Comparison of ENCODE assay signal across 8 mouse cellular contexts in the genomic region with DNA sequence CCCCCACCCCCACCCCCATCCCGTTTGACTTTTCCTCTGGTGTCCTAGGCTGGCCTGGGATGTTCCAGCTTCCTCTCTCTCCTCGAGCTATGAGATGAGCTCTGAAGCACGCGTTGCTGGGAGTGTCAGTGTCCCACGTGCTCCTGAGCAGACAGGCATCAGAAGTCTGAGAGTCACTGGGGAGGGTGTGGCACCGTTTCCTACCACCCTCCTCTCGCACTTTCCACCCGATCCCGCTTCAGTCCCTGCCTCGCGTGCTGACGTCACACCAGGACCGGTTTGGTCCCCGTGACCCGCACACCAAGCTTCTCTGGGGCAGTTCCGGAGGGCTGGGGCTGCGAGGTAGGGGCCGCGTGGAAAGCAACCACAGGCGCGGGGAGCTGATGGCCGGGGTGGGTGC. TPM values are rescaled to one million over a fixed set of nuclear protein-coding genes. Genes with fewer than 3 reads are reported as not detected.
DNase-seq lines count a peak whose midpoint lies in the region; ATAC-seq lines count a peak whose summit lies in the region.

No protein-coding gene starts in this region.

- H3K36me3 ChIP-seq in kidney, embryonic 16.5 days (ENCODE audit: insufficient read depth, low read length), result no peaks in the 10 kb centered on the region
- no peaks in the 10 kb centered on the region for H3K36me3 ChIP-seq in heart, embryonic 16.5 days (ENCODE audit: control insufficient read depth, insufficient read depth)
- no peaks in the 10 kb centered on the region for H3K36me3 ChIP-seq in limb, embryonic 15.5 days
- no peaks in the 10 kb centered on the region for H3K36me3 ChIP-seq in midbrain, embryonic 15.5 days (replicated peaks)

- no peaks in the 10 kb centered on the region for H3K9me3 ChIP-seq in kidney, embryonic 16.5 days (ENCODE audit: low read length)
- H3K9me3 ChIP-seq in heart, embryonic 16.5 days (replicated peaks; ENCODE audit: control insufficient read depth, low read length), result no peaks in the 10 kb centered on the region
- no peaks in the 10 kb centered on the region for H3K9me3 ChIP-seq in limb, embryonic 15.5 days
- H3K9me3 ChIP-seq in midbrain, embryonic 15.5 days, result no peaks in the 10 kb centered on the region

- 0 out of 2 replicates have a peak, but pooled peaks have one; percentile 24 for ATAC-seq in kidney, embryonic 16.5 days (ENCODE audit: low FRiP score, low TSS enrichment)
- peak; percentile 33; the same call in 1 of the 2 replicates for ATAC-seq in heart, embryonic 16.5 days (replicated peaks; ENCODE audit: extremely low read depth, insufficient read depth, low FRiP score)
- ATAC-seq in limb, embryonic 15.5 days (ENCODE audit: insufficient number of reproducible peaks, low FRiP score, low TSS enrichment, low read depth), result no peak
- no peak for ATAC-seq in midbrain, embryonic 15.5 days (replicated peaks)

- WGBS in kidney, embryonic 16.5 days, result under 1% methylated on average over 22 of the region's 22 CpGs
- WGBS in heart, embryonic 16.5 days, result under 1% methylated on average over 22 of the region's 22 CpGs
- WGBS in limb, embryonic 15.5 days, result 2% methylated on average over 22 of the region's 22 CpGs
- under 1% methylated on average over 22 of the region's 22 CpGs for WGBS in midbrain, embryonic 15.5 days

- H3K9ac ChIP-seq in kidney, embryonic 16.5 days (replicated peaks; ENCODE audit: low read length), result peak overlapping the region; percentile 62
- peak overlapping the region; percentile 30 for H3K9ac ChIP-seq in heart, embryonic 16.5 days (ENCODE audit: low read length)
- H3K9ac ChIP-seq in limb, embryonic 15.5 days, result no peak overlapping the region
- H3K9ac ChIP-seq in midbrain, embryonic 15.5 days, result no peak overlapping the region

- H3K27ac ChIP-seq in kidney, embryonic 16.5 days (ENCODE audit: low read length), result no peak overlapping the region
- no peak overlapping the region for H3K27ac ChIP-seq in heart, embryonic 16.5 days (ENCODE audit: low read length)
- H3K27ac ChIP-seq in limb, embryonic 15.5 days, result no peak overlapping the region
- no peak overlapping the region for H3K27ac ChIP-seq in midbrain, embryonic 15.5 days

- H3K27me3 ChIP-seq in kidney, embryonic 16.5 days (ENCODE audit: insufficient read depth, low read length), result peaks cover 18% of the 10 kb centered on the region; the same call in 1 of the 2 replicates
- H3K27me3 ChIP-seq in heart, embryonic 16.5 days (ENCODE audit: control insufficient read depth, insufficient read depth, low read length), result peaks cover 17% of the 10 kb centered on the region
- peaks cover 33% of the 10 kb centered on the region for H3K27me3 ChIP-seq in limb, embryonic 15.5 days
- peaks cover 21% of the 10 kb centered on the region for H3K27me3 ChIP-seq in midbrain, embryonic 15.5 days (replicated peaks)

- no peak for DNase-seq in kidney, adult 18-20 months
- peak; percentile 70 for DNase-seq in brain, adult 2 months (ENCODE audit: low read depth, low spot score)
- DNase-seq in ovary, postnatal 10 days (ENCODE audit: low spot score), result no peak
- no peak for DNase-seq in urinary bladder, adult 18-20 months (ENCODE audit: low spot score in 2 of 2)

- H3K4me1 ChIP-seq in kidney, embryonic 16.5 days (ENCODE audit: insufficient read depth, low read length), result peaks cover 16% of the 10 kb centered on the region
- H3K4me1 ChIP-seq in heart, embryonic 16.5 days (ENCODE audit: control insufficient read depth, insufficient read depth, low read length), result peaks cover 8% of the 10 kb centered on the region
- H3K4me1 ChIP-seq in limb, embryonic 15.5 days, result peaks cover 9% of the 10 kb centered on the region
- H3K4me1 ChIP-seq in midbrain, embryonic 15.5 days, result peaks cover 6% of the 10 kb centered on the region

- peak overlapping the region; percentile 41 for H3K4me3 ChIP-seq in kidney, embryonic 16.5 days (ENCODE audit: low read length)
- H3K4me3 ChIP-seq in heart, embryonic 16.5 days (ENCODE audit: low read length), result peak overlapping the region; percentile 45
- H3K4me3 ChIP-seq in limb, embryonic 15.5 days, result peak overlapping the region; percentile 33
- H3K4me3 ChIP-seq in midbrain, embryonic 15.5 days, result peak overlapping the region; percentile 32

- H3K4me2 ChIP-seq in kidney, embryonic 16.5 days (replicated peaks; ENCODE audit: low read depth, low read length), result peak overlapping the region; percentile 76
- peak overlapping the region; percentile 64 for H3K4me2 ChIP-seq in heart, embryonic 16.5 days (ENCODE audit: low read depth, low read length)
- H3K4me2 ChIP-seq in limb, embryonic 15.5 days, result peak overlapping the region; percentile 69
- peak overlapping the region; percentile 61 for H3K4me2 ChIP-seq in midbrain, embryonic 15.5 days

RNA-seq across cellular contexts. Expression of a gene that starts 11.4 kb away (rescaled TPM):
- polyA plus RNA-seq in kidney, embryonic 16.5 days (2015; fragmentation: Nextera tagmentation; extraction: Ambion mirVana), result 1.6 and 2.4 TPM in 2 replicates
- polyA plus RNA-seq in heart, embryonic 16.5 days (2015; fragmentation: Nextera tagmentation; extraction: Ambion mirVana), result 0.90 and 1.1 TPM in 2 replicates
- polyA plus RNA-seq in limb, embryonic 15.5 days (2015; fragmentation: Nextera tagmentation; extraction: Ambion mirVana), result 1.5 and 2.3 TPM in 2 replicates
- 5.0 and 5.2 TPM in 2 replicates for polyA plus RNA-seq in midbrain, embryonic 15.5 days (2015; fragmentation: Nextera tagmentation; extraction: Ambion mirVana)

RNA-seq across cellular contexts. Expression of a gene that starts 30.5 kb away (rescaled TPM):
- 28.2 and 30.9 TPM in 2 replicates for polyA plus RNA-seq in kidney, embryonic 16.5 days (2015; fragmentation: Nextera tagmentation; extraction: Ambion mirVana)
- 15.3 and 16.6 TPM in 2 replicates for polyA plus RNA-seq in heart, embryonic 16.5 days (2015; fragmentation: Nextera tagmentation; extraction: Ambion mirVana)
- 24.4 and 25.7 TPM in 2 replicates for polyA plus RNA-seq in limb, embryonic 15.5 days (2015; fragmentation: Nextera tagmentation; extraction: Ambion mirVana)
- polyA plus RNA-seq in midbrain, embryonic 15.5 days (2015; fragmentation: Nextera tagmentation; extraction: Ambion mirVana), result 25.4 and 25.9 TPM in 2 replicates

RNA-seq across cellular contexts. Expression of a gene that starts 33.1 kb away (rescaled TPM):
- polyA plus RNA-seq in kidney, embryonic 16.5 days (2015; fragmentation: Nextera tagmentation; extraction: Ambion mirVana), result 26.0 and 30.7 TPM in 2 replicates
- polyA plus RNA-seq in heart, embryonic 16.5 days (2015; fragmentation: Nextera tagmentation; extraction: Ambion mirVana), result 9.6 and 10.3 TPM in 2 replicates
- 22.3 and 23.7 TPM in 2 replicates for polyA plus RNA-seq in limb, embryonic 15.5 days (2015; fragmentation: Nextera tagmentation; extraction: Ambion mirVana)
- 27.4 and 32.2 TPM in 2 replicates for polyA plus RNA-seq in midbrain, embryonic 15.5 days (2015; fragmentation: Nextera tagmentation; extraction: Ambion mirVana)

Comparison
In these comparisons a context has a peak if more than half of its experiments do, and no peak if none do; other contexts are left out.
1. ATAC-seq: peak in kidney, embryonic 16.5 days (single experiment) and heart, embryonic 16.5 days (single experiment); none in limb, embryonic 15.5 days (single experiment) and midbrain, embryonic 15.5 days (single experiment).
2. H3K9ac ChIP-seq: peak in kidney, embryonic 16.5 days (single experiment) and heart, embryonic 16.5 days (single experiment); none in limb, embryonic 15.5 days (single experiment) and midbrain, embryonic 15.5 days (single experiment).
3. Peak in every context shown above with its lines, with median percentiles within 50 percentile points of each other: H3K4me2 ChIP-seq and H3K4me3 ChIP-seq.